Mouse (Mus musculus): ENCODE data around the gene Zfp821. TPM values are rescaled to one million over a fixed set of nuclear protein-coding genes. Genes with fewer than 3 reads are reported as not detected.

Zfp821 gene
- polyA plus RNA-seq, 1 experiment from 2014 or later = 47.1 TPM

GRCm38 (mm10) chr8:109704565-109705319 is 604 bp upstream of the Zfp821 start:
- Histone ChIP-seq H3K4me2 (ENCODE audit: low read depth, low read length) (peak overlapping the region; percentile 85), H3K27me3 (ENCODE audit: control insufficient read depth, insufficient read depth, low read length) (no peaks in the 10 kb centered on the region), H3K4me3 (ENCODE audit: low read depth, low read length) (peak overlapping the region; percentile 74), H3K4me1 (ENCODE audit: control insufficient read depth, insufficient read depth, low read length) (no peaks in the 10 kb centered on the region), H3K36me3 (replicated peaks; ENCODE audit: control insufficient read depth, insufficient read depth, low read depth, low read length) (peaks cover 5% of the 10 kb centered on the region; the same call in 1 of the 2 replicates), H3K9ac (replicated peaks; ENCODE audit: low read length) (peak overlapping the region; percentile 59), H3K9me3 (replicated peaks; ENCODE audit: control insufficient read depth, low read length) (no peaks in the 10 kb centered on the region), H3K27ac (replicated peaks; ENCODE audit: low read depth, low read length) (no peak overlapping the region)
- WGBS = 14% methylated on average over 24 of the region's 24 CpGs
- DNase-seq (ENCODE audit: low spot score) (no peak), ATAC-seq (replicated peaks; ENCODE audit: insufficient number of reproducible peaks, low FRiP score, low TSS enrichment, low read depth) (no peak)

DNA sequence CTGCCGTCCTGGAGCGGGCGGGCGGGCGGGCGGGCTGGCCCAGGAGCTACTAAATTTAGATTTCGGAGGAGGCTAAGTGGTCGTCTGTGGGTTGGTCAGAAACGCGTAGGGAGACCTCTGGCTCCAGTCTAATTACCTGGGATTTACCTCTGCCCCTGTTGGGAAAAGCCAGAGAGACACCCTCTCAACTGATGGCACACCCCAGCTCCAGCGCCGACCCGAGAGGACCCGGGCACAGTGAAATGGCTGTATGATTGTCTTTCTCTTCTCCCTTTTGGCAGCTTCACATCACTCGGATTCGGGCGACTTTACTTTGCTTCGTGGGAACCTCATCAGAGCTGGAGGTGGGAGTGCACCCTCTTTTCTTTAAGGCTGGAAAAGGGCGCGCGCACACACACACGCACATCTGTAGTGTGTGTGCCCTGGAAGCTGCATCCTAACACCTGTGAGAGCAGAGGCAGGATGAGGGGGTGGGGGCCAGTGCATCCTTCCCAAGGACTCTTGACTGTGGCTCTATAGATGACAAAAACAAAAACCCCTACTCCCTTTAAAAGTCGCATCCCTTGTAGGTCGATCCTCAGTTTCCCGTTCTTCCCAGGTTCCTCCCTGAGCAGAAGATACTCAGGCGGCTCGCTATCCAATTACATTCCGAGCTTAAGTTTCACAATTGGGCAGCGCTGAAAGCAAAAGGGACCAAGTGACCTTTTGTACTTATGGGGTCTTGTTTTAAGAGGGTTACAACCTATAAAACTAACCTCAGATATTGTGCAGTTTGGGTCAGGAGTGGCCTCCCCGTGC is 929 bp downstream of the Zfp821 start:
- peak overlapping the region; percentile 74 for H3K4me3 ChIP-seq (ENCODE audit: low read depth, low read length)
- H3K27ac ChIP-seq (replicated peaks; ENCODE audit: low read depth, low read length) = peak overlapping the region; percentile 89
- WGBS = 1% methylated on average over 30 of the region's 30 CpGs
- peak overlapping the region; percentile 99 for H3K9ac ChIP-seq (replicated peaks; ENCODE audit: low read length)
- peak; percentile 58; the same call in 1 of the 2 replicates for ATAC-seq (replicated peaks; ENCODE audit: insufficient number of reproducible peaks, low FRiP score, low TSS enrichment, low read depth)
- peaks cover 5% of the 10 kb centered on the region; the same call in 1 of the 2 replicates for H3K36me3 ChIP-seq (replicated peaks; ENCODE audit: control insufficient read depth, insufficient read depth, low read depth, low read length)
- no peaks in the 10 kb centered on the region for H3K9me3 ChIP-seq (replicated peaks; ENCODE audit: control insufficient read depth, low read length)
- DNase-seq (ENCODE audit: low spot score) = peak; percentile 7
- no peaks in the 10 kb centered on the region for H3K27me3 ChIP-seq (ENCODE audit: control insufficient read depth, insufficient read depth, low read length)
- peak overlapping the region; percentile 85 for H3K4me2 ChIP-seq (ENCODE audit: low read depth, low read length)
- H3K4me1 ChIP-seq (ENCODE audit: control insufficient read depth, insufficient read depth, low read length) = no peaks in the 10 kb centered on the region

- ATAC-seq (replicated peaks; ENCODE audit: insufficient number of reproducible peaks, low FRiP score, low TSS enrichment, low read depth) (no peak), DNase-seq (ENCODE audit: low spot score) (peak; percentile 87)
- Histone ChIP-seq H3K4me2 (ENCODE audit: low read depth, low read length) (peak overlapping the region; percentile 85), H3K36me3 (replicated peaks; ENCODE audit: control insufficient read depth, insufficient read depth, low read depth, low read length) (peaks cover 5% of the 10 kb centered on the region; the same call in 1 of the 2 replicates), H3K4me3 (ENCODE audit: low read depth, low read length) (peak overlapping the region; percentile 74), H3K4me1 (ENCODE audit: control insufficient read depth, insufficient read depth, low read length) (no peaks in the 10 kb centered on the region), H3K9ac (replicated peaks; ENCODE audit: low read length) (peak overlapping the region; percentile 99), H3K27me3 (ENCODE audit: control insufficient read depth, insufficient read depth, low read length) (no peaks in the 10 kb centered on the region), H3K9me3 (replicated peaks; ENCODE audit: control insufficient read depth, low read length) (no peaks in the 10 kb centered on the region), H3K27ac (replicated peaks; ENCODE audit: low read depth, low read length) (no peak overlapping the region)
- WGBS = 32% methylated on average over 2 of the region's 2 CpGs
These were observed 1.5 kb downstream of the Zfp821 start for GRCm38 (mm10) chr8:109706874-109707237.

DNA sequence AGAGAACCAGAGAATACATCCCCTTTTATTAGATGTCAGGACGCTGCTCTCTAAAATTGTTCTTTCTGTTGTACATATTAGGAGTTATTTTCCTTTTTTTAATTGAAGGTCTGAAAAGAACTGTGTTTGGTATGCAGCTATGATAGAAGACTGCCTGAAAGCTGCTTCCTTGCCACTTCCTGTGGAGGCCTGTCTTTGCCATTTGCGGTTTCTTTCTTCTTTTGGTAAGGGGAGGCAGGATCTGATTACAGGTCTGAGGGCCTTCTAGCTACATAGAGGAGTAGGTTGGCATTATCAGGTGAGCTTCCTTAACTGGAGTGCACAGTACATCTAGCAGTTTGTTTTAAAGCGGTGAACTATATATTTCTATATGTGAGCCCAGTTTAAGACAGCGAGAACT is 2.6 kb downstream of the Zfp821 start:
- ATAC-seq (replicated peaks; ENCODE audit: insufficient number of reproducible peaks, low FRiP score, low TSS enrichment, low read depth) (no peak), DNase-seq (ENCODE audit: low spot score) (no peak)
- Histone ChIP-seq H3K4me3 (ENCODE audit: low read depth, low read length) (no peak overlapping the region), H3K9ac (replicated peaks; ENCODE audit: low read length) (no peak overlapping the region), H3K27me3 (ENCODE audit: control insufficient read depth, insufficient read depth, low read length) (no peaks in the 10 kb centered on the region), H3K4me2 (ENCODE audit: low read depth, low read length) (no peak overlapping the region), H3K4me1 (ENCODE audit: control insufficient read depth, insufficient read depth, low read length) (no peaks in the 10 kb centered on the region), H3K36me3 (replicated peaks; ENCODE audit: control insufficient read depth, insufficient read depth, low read depth, low read length) (peaks cover 5% of the 10 kb centered on the region), H3K9me3 (replicated peaks; ENCODE audit: control insufficient read depth, low read length) (no peaks in the 10 kb centered on the region), H3K27ac (replicated peaks; ENCODE audit: low read depth, low read length) (no peak overlapping the region)
- 95% methylated on average over 4 of the region's 4 CpGs for WGBS

GRCm38 (mm10) chr8:109712521-109712920 is 7.2 kb downstream of the Zfp821 start:
- H3K4me1 ChIP-seq (ENCODE audit: control insufficient read depth, insufficient read depth, low read length) = no peaks in the 10 kb centered on the region
- WGBS = 68% methylated on average over 1 of the region's 1 CpGs
- H3K4me3 ChIP-seq (ENCODE audit: low read depth, low read length) = no peak overlapping the region
- H3K9me3 ChIP-seq (replicated peaks; ENCODE audit: control insufficient read depth, low read length) = no peaks in the 10 kb centered on the region
- ATAC-seq (replicated peaks; ENCODE audit: insufficient number of reproducible peaks, low FRiP score, low TSS enrichment, low read depth) = no peak
- no peak overlapping the region for H3K27ac ChIP-seq (replicated peaks; ENCODE audit: low read depth, low read length)
- H3K36me3 ChIP-seq (replicated peaks; ENCODE audit: control insufficient read depth, insufficient read depth, low read depth, low read length) = peaks cover 5% of the 10 kb centered on the region
- H3K4me2 ChIP-seq (ENCODE audit: low read depth, low read length) = no peak overlapping the region
- DNase-seq (ENCODE audit: low spot score) = no peak
- H3K9ac ChIP-seq (replicated peaks; ENCODE audit: low read length) = no peak overlapping the region
- H3K27me3 ChIP-seq (ENCODE audit: control insufficient read depth, insufficient read depth, low read length) = no peaks in the 10 kb centered on the region

GRCm38 (mm10) chr8:109714961-109715360 is 9.6 kb downstream of the Zfp821 start:
- Histone ChIP-seq H3K27ac (replicated peaks; ENCODE audit: low read depth, low read length) (no peak overlapping the region), H3K36me3 (replicated peaks; ENCODE audit: control insufficient read depth, insufficient read depth, low read depth, low read length) (no peaks in the 10 kb centered on the region; the same call in none of the 2 replicates), H3K4me1 (ENCODE audit: control insufficient read depth, insufficient read depth, low read length) (no peaks in the 10 kb centered on the region), H3K4me3 (ENCODE audit: low read depth, low read length) (no peak overlapping the region), H3K4me2 (ENCODE audit: low read depth, low read length) (no peak overlapping the region), H3K9ac (replicated peaks; ENCODE audit: low read length) (no peak overlapping the region), H3K27me3 (ENCODE audit: control insufficient read depth, insufficient read depth, low read length) (no peaks in the 10 kb centered on the region), H3K9me3 (replicated peaks; ENCODE audit: control insufficient read depth, low read length) (no peaks in the 10 kb centered on the region)
- 94% methylated on average over 5 of the region's 5 CpGs for WGBS
- no peak for ATAC-seq (replicated peaks; ENCODE audit: insufficient number of reproducible peaks, low FRiP score, low TSS enrichment, low read depth)
- no peak for DNase-seq (ENCODE audit: low spot score)

DNA sequence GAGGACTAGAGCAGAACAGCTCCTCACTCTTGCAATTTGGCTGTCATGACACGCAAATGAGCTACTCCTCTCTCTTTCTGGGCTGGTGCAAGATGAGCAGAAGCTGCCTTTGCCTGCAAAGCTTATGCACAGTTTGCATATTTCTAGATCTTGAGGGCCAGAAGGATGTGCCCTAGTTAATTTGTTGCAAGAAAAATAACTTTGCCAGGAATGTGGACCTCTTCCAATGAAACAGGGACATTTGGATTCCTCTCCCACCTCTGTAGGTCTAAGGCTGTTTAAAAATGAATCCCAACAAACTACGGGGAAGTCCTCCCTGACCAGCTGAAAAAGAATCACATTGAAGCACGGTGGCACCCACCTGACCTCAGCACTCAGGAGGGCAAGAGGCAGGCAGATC is 19.8 kb downstream of the Zfp821 start:
- no peak overlapping the region for H3K27ac ChIP-seq (replicated peaks; ENCODE audit: low read depth, low read length)
- DNase-seq (ENCODE audit: low spot score) = no peak
- H3K27me3 ChIP-seq (ENCODE audit: control insufficient read depth, insufficient read depth, low read length) = no peaks in the 10 kb centered on the region
- H3K36me3 ChIP-seq (replicated peaks; ENCODE audit: control insufficient read depth, insufficient read depth, low read depth, low read length) = peaks cover 36% of the 10 kb centered on the region
- H3K9me3 ChIP-seq (replicated peaks; ENCODE audit: control insufficient read depth, low read length) = no peaks in the 10 kb centered on the region
- H3K4me1 ChIP-seq (ENCODE audit: control insufficient read depth, insufficient read depth, low read length) = no peaks in the 10 kb centered on the region
- no peak overlapping the region for H3K9ac ChIP-seq (replicated peaks; ENCODE audit: low read length)
- no peak overlapping the region for H3K4me3 ChIP-seq (ENCODE audit: low read depth, low read length)
- WGBS = 89% methylated on average over 3 of the region's 3 CpGs
- ATAC-seq (replicated peaks; ENCODE audit: insufficient number of reproducible peaks, low FRiP score, low TSS enrichment, low read depth) = no peak
- H3K4me2 ChIP-seq (ENCODE audit: low read depth, low read length) = no peak overlapping the region

DNA sequence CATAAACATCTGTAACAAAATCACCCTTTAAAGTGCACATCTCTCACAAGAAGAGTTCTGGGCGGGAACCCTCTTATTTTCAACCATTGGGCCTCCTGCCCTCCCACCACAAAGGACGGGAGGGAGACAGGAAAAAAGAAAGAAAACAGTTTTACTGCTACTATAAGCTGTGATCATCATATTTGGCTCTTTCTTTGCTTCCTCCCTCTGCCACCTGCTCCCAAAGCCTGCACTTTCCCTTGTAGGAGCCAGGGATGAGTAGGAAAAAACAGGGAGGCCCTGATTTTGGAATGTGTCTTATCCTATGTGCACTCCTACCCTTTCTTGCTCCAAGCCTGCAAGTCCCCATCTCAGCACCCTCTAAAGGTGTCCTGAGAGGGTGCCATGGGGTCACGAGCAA is 25.7 kb downstream of the Zfp821 start:
- H3K4me2 ChIP-seq (ENCODE audit: low read depth, low read length) = no peak overlapping the region
- ATAC-seq (replicated peaks; ENCODE audit: insufficient number of reproducible peaks, low FRiP score, low TSS enrichment, low read depth) = no peak
- H3K4me1 ChIP-seq (ENCODE audit: control insufficient read depth, insufficient read depth, low read length) = no peaks in the 10 kb centered on the region
- no peak for DNase-seq (ENCODE audit: low spot score)
- H3K27ac ChIP-seq (replicated peaks; ENCODE audit: low read depth, low read length) = no peak overlapping the region
- H3K36me3 ChIP-seq (replicated peaks; ENCODE audit: control insufficient read depth, insufficient read depth, low read depth, low read length) = peaks cover 8% of the 10 kb centered on the region
- H3K4me3 ChIP-seq (ENCODE audit: low read depth, low read length) = no peak overlapping the region
- H3K9ac ChIP-seq (replicated peaks; ENCODE audit: low read length) = no peak overlapping the region
- 86% methylated on average over 3 of the region's 3 CpGs for WGBS
- H3K27me3 ChIP-seq (ENCODE audit: control insufficient read depth, insufficient read depth, low read length) = no peaks in the 10 kb centered on the region
- H3K9me3 ChIP-seq (replicated peaks; ENCODE audit: control insufficient read depth, low read length) = no peaks in the 10 kb centered on the region

Measured in embryonic facial prominence, embryonic 11.5 days (tissue).